Mouse (Mus musculus) erythroblast, embryonic 14.5 days (primary cell): ENCODE data around the gene Kcnmb4. TPM values are rescaled to one million over a fixed set of nuclear protein-coding genes. Genes with fewer than 3 reads are reported as not detected.
A peak's percentile ranks its signal among the peaks of the same experiment; 100 is the strongest.

Experiments
- H3K27me3 ChIP-seq: 2 replicates; pipeline ENCODE4 v1.6.1; 2012; ENCODE audit warnings: inconsistent platforms; ENCODE audit not compliant: control insufficient read depth
- H3K36me3 ChIP-seq: 2 replicates; pipeline ENCODE4 v1.6.1; 2012; ENCODE audit warnings: mild to moderate bottlenecking, inconsistent platforms; ENCODE audit not compliant: control insufficient read depth
- H3K4me1 ChIP-seq: 2 replicates; pipeline ENCODE4 v1.6.1; 2012; ENCODE audit warnings: inconsistent platforms; ENCODE audit not compliant: control insufficient read depth
- H3K4me3 ChIP-seq: replicated peaks from 2 replicates; pipeline ENCODE3; 2012; ENCODE audit warnings: moderate library complexity, mild to moderate bottlenecking, inconsistent platforms
- H3K9me3 ChIP-seq: 2 replicates; pipeline ENCODE4 v1.6.1; 2012; ENCODE audit warnings: low read length, inconsistent platforms, mixed read lengths; ENCODE audit not compliant: control insufficient read depth
- GATA1 ChIP-seq: IDR thresholded peaks from 2 replicates; pipeline ENCODE4 v1.6.1; 2012; ENCODE audit warnings: low read length, inconsistent platforms, mixed read lengths
- TAL1 ChIP-seq: IDR thresholded peaks from 3 replicates; pipeline ENCODE4 v1.6.1; 2012; ENCODE audit warnings: low read length, inconsistent platforms, mixed read lengths
- polyA plus RNA-seq: library from polyadenylated mRNA; stranded (reverse); fragments of >175 nt; gene quantifications from 2 replicates; pipeline ENCODE4 v1.2.3, GENCODE M21; 2012

Gene Kcnmb4
- polyA plus RNA-seq, 1 experiment = not detected

- TF ChIP-seq GATA1 = no peak
- no peak for TF ChIP-seq TAL1
- H3K4me3 ChIP-seq = no peak overlapping the region
- H3K36me3 ChIP-seq = peaks cover 64% of the 10 kb centered on the region
- no peaks in the 10 kb centered on the region for H3K9me3 ChIP-seq
- 0 out of 2 replicates have a peak, but pooled peaks cover under 1% of the 10 kb centered on the region for H3K4me1 ChIP-seq
- H3K27me3 ChIP-seq = no peaks in the 10 kb centered on the region
These were observed 13.4 kb upstream of the Kcnmb4 start for GRCm38 (mm10) chr10:116486895-116487747.

DNA sequence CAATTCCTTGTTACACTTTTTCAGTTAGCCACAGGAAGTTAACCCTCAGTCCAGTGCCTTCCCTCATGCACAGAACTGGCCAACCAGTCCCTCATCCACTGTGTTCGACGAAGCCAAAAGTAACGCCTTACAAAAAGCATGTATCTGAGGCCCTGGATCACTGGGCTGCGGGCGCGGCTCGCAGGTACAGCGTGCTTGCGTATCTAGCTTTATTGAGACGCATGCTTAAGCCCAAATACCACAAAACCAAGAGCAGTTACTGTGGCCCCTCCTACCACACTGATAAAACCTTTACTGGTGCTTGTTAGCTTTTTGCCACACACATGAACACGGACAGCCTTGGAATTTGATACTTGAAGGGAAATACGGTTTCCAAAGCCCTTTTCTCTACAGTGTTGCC is 8.2 kb upstream of the Kcnmb4 start:
- H3K9me3 ChIP-seq = 0 out of 2 replicates have a peak, but pooled peaks cover 2% of the 10 kb centered on the region
- TF ChIP-seq TAL1 (no peak), GATA1 (no peak)
- peaks cover 4% of the 10 kb centered on the region; the same call in 1 of the 2 replicates for H3K4me1 ChIP-seq
- H3K4me3 ChIP-seq = no peak overlapping the region
- H3K36me3 ChIP-seq = peaks cover 37% of the 10 kb centered on the region
- no peaks in the 10 kb centered on the region for H3K27me3 ChIP-seq

DNA sequence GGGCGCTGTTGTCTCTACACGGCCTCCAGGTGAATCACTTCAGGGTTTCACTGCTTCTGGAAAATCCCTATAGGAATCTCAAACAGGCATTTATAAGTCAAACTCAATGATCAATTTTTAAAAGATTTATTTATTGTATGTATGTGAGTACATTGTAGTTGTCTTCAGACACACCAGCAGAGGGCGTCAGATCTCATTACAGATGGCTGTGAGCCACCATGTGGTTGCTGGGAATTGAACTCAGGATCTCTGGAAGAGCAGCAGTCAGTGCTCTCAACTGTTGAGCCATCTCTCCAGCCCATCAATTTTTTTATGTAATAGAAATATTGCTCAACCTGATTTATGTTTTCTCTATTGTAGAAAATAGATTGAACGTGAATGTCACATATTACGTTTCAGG is 7.3 kb upstream of the Kcnmb4 start:
- H3K27me3 ChIP-seq = peaks cover 8% of the 10 kb centered on the region
- TF ChIP-seq GATA1 (no peak), TAL1 (no peak)
- H3K4me3 ChIP-seq = no peak overlapping the region
- peaks cover 4% of the 10 kb centered on the region; the same call in 1 of the 2 replicates for H3K4me1 ChIP-seq
- peaks cover 7% of the 10 kb centered on the region for H3K9me3 ChIP-seq
- peaks cover 29% of the 10 kb centered on the region for H3K36me3 ChIP-seq

DNA sequence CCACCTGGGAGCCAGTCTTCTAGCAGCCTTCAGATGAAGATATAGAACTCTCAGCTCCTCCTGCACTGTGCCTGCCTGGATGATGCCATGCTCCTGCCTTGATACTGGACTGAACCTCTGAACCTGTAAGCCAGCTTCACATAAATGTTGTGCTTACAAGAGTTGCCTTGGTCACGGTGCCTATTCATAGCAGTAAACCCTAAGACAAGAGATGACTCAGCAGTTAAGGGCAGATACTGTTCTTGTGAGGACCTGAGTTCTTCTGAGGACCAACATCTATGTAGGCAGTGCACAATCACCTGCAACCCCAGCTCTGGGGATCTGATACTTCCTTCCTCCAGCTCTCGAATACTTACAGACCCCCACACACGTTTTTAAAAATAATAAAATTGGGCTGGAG is 2.9 kb upstream of the Kcnmb4 start:
- Histone ChIP-seq H3K9me3 (peaks cover 15% of the 10 kb centered on the region), H3K4me3 (no peak overlapping the region), H3K27me3 (peaks cover 52% of the 10 kb centered on the region), H3K36me3 (no peaks in the 10 kb centered on the region), H3K4me1 (peaks cover 10% of the 10 kb centered on the region)
- TF ChIP-seq GATA1 (no peak), TAL1 (no peak)

DNA sequence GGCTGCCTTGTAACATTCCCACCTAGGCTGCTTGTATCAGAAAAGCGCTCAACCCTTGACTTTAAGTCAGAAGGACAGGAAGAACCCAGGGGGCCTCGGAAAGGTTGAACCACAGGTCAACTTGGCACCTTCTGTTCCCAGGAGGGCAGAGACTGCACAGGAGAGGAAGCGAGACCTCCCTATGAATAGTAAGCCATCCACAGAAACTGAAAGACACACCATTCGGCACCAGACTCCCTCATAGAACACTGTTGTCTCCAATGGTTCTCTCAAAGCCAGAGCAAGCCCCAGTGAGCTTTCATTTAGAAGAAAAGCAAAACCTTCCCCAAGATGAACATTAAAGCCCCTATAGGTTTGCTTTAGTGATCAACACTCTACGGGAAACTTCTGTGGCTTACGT is 2.0 kb upstream of the Kcnmb4 start:
- TF ChIP-seq TAL1 (no peak), GATA1 (no peak)
- H3K36me3 ChIP-seq = no peaks in the 10 kb centered on the region
- H3K4me3 ChIP-seq = no peak overlapping the region
- peaks cover 15% of the 10 kb centered on the region for H3K9me3 ChIP-seq
- peaks cover 60% of the 10 kb centered on the region for H3K27me3 ChIP-seq
- H3K4me1 ChIP-seq = peaks cover 10% of the 10 kb centered on the region

DNA sequence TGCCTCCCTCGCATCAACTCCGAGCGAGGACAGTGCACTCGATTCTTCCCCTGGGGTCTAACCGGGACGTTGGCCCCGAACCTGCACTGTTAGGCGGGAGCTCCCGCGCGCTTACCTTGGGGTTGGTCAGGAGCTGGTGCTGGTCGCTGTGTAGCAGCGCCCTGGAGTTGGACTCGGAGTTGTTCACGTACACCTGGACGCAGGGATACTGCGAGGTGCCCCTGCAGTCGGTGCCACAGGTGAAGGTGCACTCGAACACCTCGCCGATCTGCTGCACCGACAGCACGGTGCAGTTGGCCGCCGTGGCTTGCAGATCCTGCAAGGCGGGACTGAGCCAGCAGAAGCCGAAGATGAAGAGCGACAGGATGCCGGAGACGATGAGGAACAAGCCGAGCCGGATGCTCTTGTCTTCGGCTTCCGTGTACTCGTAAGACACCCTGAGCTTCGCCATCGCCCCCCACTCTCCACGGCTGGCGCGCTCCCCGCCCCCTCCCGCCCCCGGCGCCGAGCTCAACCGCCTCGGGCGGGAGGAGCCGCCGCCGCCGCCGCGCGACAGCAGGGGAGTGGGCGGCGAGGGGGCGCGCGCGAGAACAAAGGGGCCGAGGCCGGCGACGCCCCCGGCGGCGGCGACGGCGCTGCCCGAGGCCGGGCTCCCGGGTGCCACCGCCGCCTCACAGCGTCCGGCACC is 463 bp downstream of the Kcnmb4 start:
- Histone ChIP-seq H3K27me3 (peaks cover 66% of the 10 kb centered on the region), H3K4me3 (peak overlapping the region; percentile 45), H3K36me3 (no peaks in the 10 kb centered on the region), H3K9me3 (peaks cover 15% of the 10 kb centered on the region), H3K4me1 (peaks cover 10% of the 10 kb centered on the region)
- no peak for TF ChIP-seq TAL1
- TF ChIP-seq GATA1 = no peak

- no peak for TF ChIP-seq TAL1
- no peak for TF ChIP-seq GATA1
- H3K4me1 ChIP-seq = peaks cover 11% of the 10 kb centered on the region
- H3K9me3 ChIP-seq = peaks cover 15% of the 10 kb centered on the region
- no peak overlapping the region for H3K4me3 ChIP-seq
- peaks cover 66% of the 10 kb centered on the region for H3K27me3 ChIP-seq
- no peaks in the 10 kb centered on the region for H3K36me3 ChIP-seq
These were observed 1.1 kb downstream of the Kcnmb4 start for GRCm38 (mm10) chr10:116472579-116472978.

DNA sequence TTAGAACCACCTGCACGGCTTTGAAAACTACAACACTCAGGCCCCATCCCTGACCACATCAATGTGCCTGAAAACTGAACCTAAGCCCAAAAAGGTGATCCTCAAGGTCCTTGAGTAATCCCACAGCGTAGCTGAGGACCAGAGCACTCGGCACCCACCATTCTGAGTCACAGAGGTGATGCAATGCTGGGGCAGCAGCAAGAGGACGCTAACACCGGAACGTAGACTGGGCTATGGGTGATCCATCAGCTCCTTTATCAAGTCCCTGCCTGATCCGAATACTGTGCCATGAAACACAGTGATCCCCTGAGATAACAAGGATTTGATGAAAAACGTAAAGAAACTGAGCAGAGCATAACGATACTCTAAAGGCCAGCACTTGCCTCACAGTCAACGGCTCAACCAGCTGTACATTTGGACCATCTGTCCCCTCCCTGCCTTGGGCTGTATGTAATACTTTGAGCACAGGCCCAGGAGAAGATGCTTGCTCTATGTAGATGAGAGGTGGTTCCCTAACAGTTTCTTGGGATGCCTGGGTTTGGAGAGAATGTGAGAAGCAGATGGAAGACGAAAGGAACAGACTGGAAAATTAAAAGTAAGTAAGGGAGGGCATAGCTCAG is 3.3 kb downstream of the Kcnmb4 start:
- peaks cover 7% of the 10 kb centered on the region; the same call in 1 of the 2 replicates for H3K9me3 ChIP-seq
- H3K36me3 ChIP-seq = no peaks in the 10 kb centered on the region
- H3K4me3 ChIP-seq = no peak overlapping the region
- H3K27me3 ChIP-seq = peaks cover 52% of the 10 kb centered on the region
- H3K4me1 ChIP-seq = peaks cover 11% of the 10 kb centered on the region
- no peak for TF ChIP-seq TAL1
- TF ChIP-seq GATA1 = no peak

DNA sequence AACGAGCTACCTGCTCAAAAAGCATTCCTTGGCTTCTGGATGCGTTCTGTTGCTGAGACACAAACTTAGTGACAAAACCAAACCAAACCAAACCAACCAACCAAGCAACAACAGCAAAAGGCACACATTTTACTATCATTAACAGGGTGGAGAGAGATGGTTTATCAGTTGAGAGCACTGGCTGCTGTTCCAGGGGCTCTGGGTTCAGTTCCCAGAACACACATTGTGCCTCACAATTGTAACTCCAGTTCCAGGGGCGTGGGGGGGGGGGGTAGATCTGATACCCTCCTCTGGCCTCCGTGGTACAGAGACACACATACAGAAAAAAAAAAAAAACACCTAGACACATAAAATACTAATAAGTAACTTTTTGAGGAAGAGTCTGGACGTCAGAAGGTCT is 5.6 kb downstream of the Kcnmb4 start:
- H3K9me3 ChIP-seq = peaks cover 3% of the 10 kb centered on the region; the same call in 1 of the 2 replicates
- peaks cover 4% of the 10 kb centered on the region for H3K4me1 ChIP-seq
- H3K27me3 ChIP-seq = peaks cover 29% of the 10 kb centered on the region
- TF ChIP-seq TAL1 = no peak
- TF ChIP-seq GATA1 = no peak
- H3K36me3 ChIP-seq = no peaks in the 10 kb centered on the region
- H3K4me3 ChIP-seq = no peak overlapping the region
